Mouse (Mus musculus) heart, adult 2 months (tissue): ENCODE measurements around the gene 1700022I11Rik. TPM values are rescaled to one million over a fixed set of nuclear protein-coding genes. Genes with fewer than 3 reads are reported as not detected.
A peak's percentile ranks its signal among the peaks of the same experiment; 100 is the strongest.
"Not testable (repeated sequence)": the region's sequence is repeated elsewhere in the genome, so short reads cannot be mapped to it uniquely, and the experiment has no call there.

ENCODE experiments used
- DNase-seq, 2 experiments: peaks; one replicate each; pipeline ENCODE4 v3.0.0; 2021
- H3K27ac ChIP-seq: fragments of 200-600 bp; 2 replicates; pipeline ENCODE4 v1.8.1; 2022
- H3K27me3 ChIP-seq: fragments of 200-500 bp; 2 replicates; pipeline ENCODE4 v1.6.1; 2012; ENCODE audit warnings: mild to moderate bottlenecking, low read length, inconsistent platforms, mixed read lengths; ENCODE audit not compliant: control insufficient read depth, insufficient read depth
- H3K36me3 ChIP-seq: fragments of 200-500 bp; 2 replicates; pipeline ENCODE4 v1.6.1; 2012; ENCODE audit warnings: low read length, inconsistent platforms; ENCODE audit not compliant: control insufficient read depth, insufficient read depth
- H3K4me1 ChIP-seq: fragments of 200-500 bp; 2 replicates; pipeline ENCODE4 v1.6.1; 2011; ENCODE audit warnings: low read length; ENCODE audit not compliant: control insufficient read depth, insufficient read depth
- H3K4me3 ChIP-seq: fragments of 200-600 bp; 2 replicates; pipeline ENCODE4 v1.8.1; 2022
- H3K79me2 ChIP-seq: fragments of 200-500 bp; replicated peaks from 2 replicates; pipeline ENCODE4 v1.6.1; 2012; ENCODE audit warnings: mild to moderate bottlenecking, inconsistent platforms, low read length, moderate library complexity, mixed read lengths; ENCODE audit not compliant: control insufficient read depth, insufficient read depth
- H3K9ac ChIP-seq: fragments of 200-500 bp; 2 replicates; pipeline ENCODE4 v1.6.1; 2012; ENCODE audit warnings: low read depth, mild to moderate bottlenecking, control low read depth, inconsistent platforms, low read length, mixed read lengths
- CTCF ChIP-seq: fragments of 200-600 bp; IDR thresholded peaks from 2 replicates; pipeline ENCODE4 v1.8.1; 2022; ENCODE audit warnings: antibody characterized with exemption, mild to moderate bottlenecking, moderate library complexity
- EP300 ChIP-seq: fragments of 200-500 bp; IDR thresholded peaks from 2 replicates; pipeline ENCODE4 v1.6.1; 2011; ENCODE audit warnings: low read depth, low read length, control low read depth; ENCODE audit not compliant: insufficient read depth
- POLR2A ChIP-seq: fragments of 200-500 bp; IDR thresholded peaks from 2 replicates; pipeline ENCODE4 v1.6.1; 2011; ENCODE audit warnings: mild to moderate bottlenecking, low read depth, low read length, control low read depth; ENCODE audit not compliant: insufficient read depth
- WGBS: fragments of 180-500 bp; shearing (Covaris S2); methylation state at CpG from one replicate; pipeline ENCODE4 v1.1.7; 2018; 5-methylcytosine and 5-hydroxymethylcytosine counted together
- intact Hi-C: fragments of 180-260 bp; cut with DNase I; formaldehyde crosslinking; loops from one replicate; pipeline ENCODE4 v1.15.1; 2025
- polyA plus RNA-seq: library from polyadenylated mRNA; depleted of rRNA; stranded (reverse); fragments of >200 nt; gene quantifications from 2 replicates; pipeline ENCODE4 v1.2.3, GENCODE M21; 2012
- total RNA-seq, 2 experiments: library from RNA; stranded (reverse); gene quantifications; 2 replicates each; pipeline ENCODE4 v1.2.3; 2021

1700022I11Rik gene
- total and polyA plus RNA-seq, 3 experiments, result not detected

DNA sequence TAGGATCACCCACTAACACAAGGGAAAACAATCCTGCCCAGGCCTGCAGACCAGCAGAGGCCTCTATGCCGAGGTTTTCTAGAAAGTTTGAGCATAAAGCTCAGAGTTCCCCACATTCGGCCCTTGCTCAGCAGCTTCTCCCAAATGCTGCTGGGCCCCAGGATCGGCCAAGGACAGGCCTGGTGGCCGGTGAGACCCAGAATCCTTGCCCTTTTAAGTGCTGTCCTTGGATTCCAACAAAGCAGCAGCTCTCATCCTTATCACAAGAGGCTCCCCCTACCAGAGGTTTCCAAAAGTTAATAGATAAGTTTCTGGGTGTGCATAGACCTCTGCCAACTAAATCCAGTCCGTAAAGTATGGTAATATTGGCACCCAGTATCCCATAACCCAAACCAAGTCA, 4.5 kb downstream of the 1700022I11Rik start:
- intact Hi-C loops, result no loop called here
- WGBS, result 51% methylated on average over 5 of the region's 5 CpGs
- H3K9ac ChIP-seq, result no peak overlapping the region

DNA sequence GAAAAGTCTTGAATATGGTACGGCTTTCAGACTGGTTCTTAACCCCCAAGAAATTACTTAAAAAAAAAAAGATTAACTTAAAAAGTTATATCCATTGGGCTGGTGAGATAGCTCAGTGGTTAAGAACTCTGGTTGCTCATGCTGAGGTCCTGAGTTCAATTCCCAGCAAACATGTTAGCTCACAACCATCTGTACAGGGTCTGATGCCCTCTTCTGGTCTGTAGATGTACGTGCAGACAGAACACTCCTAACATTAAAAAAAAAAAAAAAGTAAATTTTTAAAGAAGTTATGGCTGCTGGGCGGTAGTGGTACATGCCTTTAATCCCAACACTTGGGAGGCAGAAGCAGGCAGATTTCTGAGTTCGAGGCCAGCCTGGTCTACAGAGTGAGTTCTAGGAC, 8.7 kb downstream of the 1700022I11Rik start:
- no peaks in the 10 kb centered on the region for H3K79me2 ChIP-seq
- DNase-seq, result no peak
- H3K4me1 ChIP-seq, result no peaks in the 10 kb centered on the region
- intact Hi-C loops, result no loop called here
- H3K36me3 ChIP-seq, result peaks cover 2% of the 10 kb centered on the region
- no peak overlapping the region for H3K9ac ChIP-seq
- H3K27me3 ChIP-seq, result no peaks in the 10 kb centered on the region
- H3K4me3 ChIP-seq, result no peak overlapping the region
- WGBS, result 89% methylated on average over 4 of the region's 4 CpGs
- H3K27ac ChIP-seq, result no peak overlapping the region
- TF ChIP-seq CTCF, result peak; percentile 51
- TF ChIP-seq POLR2A, result no peak
- TF ChIP-seq EP300, result no peak

More for the DNA sequence above, 4.5 kb downstream of the 1700022I11Rik start:
- Histone ChIP-seq H3K4me3 (no peak overlapping the region), H3K27me3 (no peaks in the 10 kb centered on the region), H3K79me2 (no peaks in the 10 kb centered on the region), H3K4me1 (no peaks in the 10 kb centered on the region), H3K36me3 (no peaks in the 10 kb centered on the region), H3K27ac (no peak overlapping the region)
- no peak for DNase-seq
- TF ChIP-seq POLR2A, result no peak
- no peak for TF ChIP-seq CTCF
- no peak for TF ChIP-seq EP300

DNA sequence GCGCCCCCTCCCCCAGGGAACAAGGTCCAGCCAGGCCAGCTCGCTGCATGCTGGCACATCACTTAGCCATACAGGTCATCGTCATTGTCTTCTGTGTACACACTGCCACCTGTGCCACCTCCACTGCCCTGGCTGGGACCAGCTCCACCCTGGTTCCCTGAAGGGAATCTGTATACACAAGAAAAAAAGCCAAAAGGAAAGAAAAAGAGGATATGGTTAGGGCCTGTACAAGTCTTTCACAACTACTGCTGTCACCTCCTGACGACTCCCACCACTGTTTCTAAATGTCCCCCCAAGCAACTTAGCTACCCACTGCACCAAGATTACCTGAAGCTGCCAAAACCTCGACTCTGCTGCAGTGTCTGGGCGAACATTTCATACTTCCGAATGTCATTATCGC, 11.1 kb downstream of the 1700022I11Rik start:
- not testable (repeated sequence) for H3K36me3 ChIP-seq, H3K4me3 ChIP-seq
- 82% methylated on average over 8 of the region's 8 CpGs for WGBS

DNA sequence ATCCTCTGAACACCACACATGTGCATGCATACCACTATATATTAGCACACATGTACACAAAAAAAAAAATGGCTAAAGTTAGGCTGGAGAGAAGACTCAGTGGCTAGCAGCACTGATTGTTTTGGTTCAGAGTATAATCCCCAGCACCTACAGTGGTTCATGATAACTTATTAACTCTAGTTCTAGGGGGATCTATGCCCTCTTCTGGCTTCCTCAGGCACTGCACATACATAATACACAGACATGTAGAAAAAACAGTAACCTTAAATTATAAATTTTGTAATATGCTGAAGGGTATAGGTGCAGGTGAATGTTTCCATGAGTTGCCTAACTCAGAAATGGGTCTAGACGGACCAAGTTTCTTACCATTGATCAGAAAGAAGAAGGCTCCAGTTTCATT, 18.9 kb downstream of the 1700022I11Rik start:
- Histone ChIP-seq H3K27me3 (no peaks in the 10 kb centered on the region), H3K36me3 (peaks cover 17% of the 10 kb centered on the region), H3K9ac (no peak overlapping the region), H3K4me3 (no peak overlapping the region), H3K27ac (no peak overlapping the region), H3K79me2 (no peaks in the 10 kb centered on the region), H3K4me1 (no peaks in the 10 kb centered on the region)
- WGBS, result 78% methylated on average over 1 of the region's 1 CpGs
- intact Hi-C loops, result no loop called here
- no peak for DNase-seq
- peak; percentile 43 for TF ChIP-seq CTCF
- TF ChIP-seq EP300, result no peak

More for the DNA sequence above, 11.1 kb downstream of the 1700022I11Rik start:
- H3K9ac ChIP-seq, intact Hi-C loops, H3K27ac ChIP-seq, H3K79me2 ChIP-seq, H3K27me3 ChIP-seq, DNase-seq, H3K4me1 ChIP-seq: not testable (repeated sequence)

DNA sequence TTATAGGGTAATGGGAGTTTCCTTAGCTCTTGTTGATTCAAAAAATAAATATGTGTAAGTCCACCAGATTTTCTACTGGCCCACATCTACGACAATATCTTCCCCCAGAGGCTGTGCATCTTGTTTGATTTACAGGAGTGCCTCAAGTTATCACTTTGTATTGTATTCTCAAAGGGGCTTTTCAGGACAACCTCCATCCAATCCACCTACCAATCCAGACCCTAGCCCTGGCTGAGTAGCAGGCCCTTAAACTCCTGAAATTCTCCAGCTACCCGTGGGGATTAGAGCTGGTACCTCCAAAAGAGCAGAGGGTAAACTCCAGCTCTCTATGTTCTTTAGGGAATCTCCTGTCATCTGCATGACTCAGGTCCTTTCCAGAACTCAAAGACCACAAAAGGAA, 28.6 kb downstream of the 1700022I11Rik start:
- 17% methylated on average over 2 of the region's 2 CpGs for WGBS
- Histone ChIP-seq H3K36me3 (peaks cover 35% of the 10 kb centered on the region), H3K27me3 (no peaks in the 10 kb centered on the region), H3K27ac (peak overlapping the region; percentile 39), H3K79me2 (peaks cover 3% of the 10 kb centered on the region; the same call in 1 of the 2 replicates), H3K9ac (peak overlapping the region; percentile 25; the same call in 1 of the 2 replicates), H3K4me1 (peaks cover 8% of the 10 kb centered on the region), H3K4me3 (peak overlapping the region; percentile 21)
- TF ChIP-seq CTCF (no peak), EP300 (no peak), POLR2A (no peak)
- no peak for DNase-seq
- intact Hi-C loops, result no loop called here

DNA sequence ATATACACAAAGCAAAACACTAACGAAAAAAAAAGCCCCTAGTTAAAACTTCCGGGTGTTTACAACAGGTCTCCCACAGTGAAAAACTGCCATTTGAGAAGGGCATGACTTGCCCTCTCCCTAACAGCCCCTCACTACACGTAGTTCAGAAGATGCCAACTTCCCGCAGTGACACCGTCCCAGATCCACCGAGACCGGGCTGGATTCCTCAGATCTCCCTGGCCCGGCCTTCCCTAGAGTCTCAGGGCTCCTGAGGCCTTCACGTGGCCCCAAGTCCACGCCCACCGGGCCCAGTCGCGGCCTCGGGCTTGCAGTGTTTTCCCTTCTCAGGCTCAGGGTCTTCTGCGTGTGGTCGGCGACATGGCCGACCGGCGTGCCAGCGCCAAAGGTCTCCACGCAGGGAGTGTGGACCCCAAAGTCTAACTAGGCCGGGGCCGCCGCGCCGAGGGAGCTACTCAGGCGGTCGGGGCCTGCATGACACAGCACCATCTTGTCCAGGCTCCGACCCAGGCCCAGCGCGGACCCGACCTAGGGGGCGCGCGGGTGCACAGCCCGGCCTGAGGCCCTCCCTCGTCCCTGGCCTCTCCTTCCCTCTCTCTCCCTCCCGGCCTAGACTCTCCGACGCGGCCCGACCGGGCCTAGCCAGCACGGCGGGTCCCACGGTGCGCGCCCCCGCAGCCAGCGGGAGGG, 30.2 kb downstream of the 1700022I11Rik start:
- peaks cover 8% of the 10 kb centered on the region for H3K4me1 ChIP-seq

More for the DNA sequence above, 30.2 kb downstream of the 1700022I11Rik start:
- no peaks in the 10 kb centered on the region for H3K27me3 ChIP-seq
- intact Hi-C loops, result no loop called here
- TF ChIP-seq POLR2A (peak; percentile 34; the same call in 1 of the 2 replicates), CTCF (peak; percentile 52), EP300 (0 out of 2 replicates have a peak, but pooled peaks have one; percentile 22)
- peak overlapping the region; percentile 81 for H3K4me3 ChIP-seq
- under 1% methylated on average over 51 of the region's 51 CpGs for WGBS
- H3K27ac ChIP-seq, result peak overlapping the region; percentile 98
- H3K36me3 ChIP-seq, result peaks cover 30% of the 10 kb centered on the region
- peaks cover 3% of the 10 kb centered on the region; the same call in 1 of the 2 replicates for H3K79me2 ChIP-seq
- peak overlapping the region; percentile 99 for H3K9ac ChIP-seq
- DNase-seq, result peak; percentile 82 to 85
